Mouse (Mus musculus) skeletal muscle tissue, postnatal 0 days (tissue): ENCODE data around the gene Ehd3. TPM values are rescaled to one million over a fixed set of nuclear protein-coding genes. Genes with fewer than 3 reads are reported as not detected.

Experiments
- polyA plus RNA-seq: library from polyadenylated mRNA; unstranded; fragments of >200 nt; fragmentation: Nextera tagmentation; extraction: Ambion mirVana; gene quantifications from 2 replicates; pipeline ENCODE4 v1.2.1, GENCODE M21; 2015

The Ehd3 gene
- 1.8 and 2.4 TPM in 2 replicates for polyA plus RNA-seq

DNA sequence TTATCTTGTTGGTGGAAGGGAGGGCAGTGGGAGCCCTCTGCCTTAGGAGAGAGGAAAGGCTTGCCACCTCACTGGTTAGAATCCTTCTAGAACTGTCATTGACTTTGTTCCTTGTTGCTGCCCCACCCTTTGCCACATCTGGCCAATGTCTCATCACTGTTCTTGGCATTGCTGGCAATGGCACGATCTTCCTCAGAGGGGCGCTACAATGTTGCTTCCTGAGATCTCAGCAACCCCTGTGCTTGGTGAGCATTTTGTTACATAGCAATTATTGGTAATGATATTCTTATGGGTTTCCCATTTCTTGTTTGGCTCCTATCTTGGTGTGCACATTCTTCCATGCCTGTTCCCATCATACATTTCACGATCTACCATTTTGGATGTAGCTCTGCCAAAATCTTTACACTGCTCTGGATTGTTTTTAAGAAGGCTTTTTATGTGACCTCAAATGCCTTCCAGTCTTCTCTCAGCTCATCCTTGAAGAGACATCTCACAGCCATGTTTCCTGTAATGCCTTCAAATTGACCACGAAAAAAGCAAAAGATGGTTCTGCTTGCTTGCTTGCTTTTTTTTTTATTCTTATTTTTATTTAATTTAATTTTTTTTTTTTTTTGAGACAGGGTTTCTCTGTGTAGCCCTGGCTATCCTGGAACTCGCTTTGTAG, at the start of gene Ehd3:
TSS of gene Ehd3 (plus strand) at position 614 of the 664 bp plus-strand sequence.

Other genes with a start within 250 kb of the Ehd3 start
- 0.09 and 0.13 TPM in 2 replicates for gene Galnt14, start 93.7 kb upstream of the Ehd3 start, polyA plus RNA-seq
- 2.1 and 4.7 TPM in 2 replicates for gene Xdh, start 146.1 kb downstream of the Ehd3 start, polyA plus RNA-seq
- not detected in 2 replicates for gene Srd5a2, start 243.8 kb downstream of the Ehd3 start, polyA plus RNA-seq